Mouse (Mus musculus): ENCODE data around the gene Tmem132d. TPM values are rescaled to one million over a fixed set of nuclear protein-coding genes. Genes with fewer than 3 reads are reported as not detected.

Gene Tmem132d
- polyA plus RNA-seq, 1 experiment: 2.4 TPM

DNA sequence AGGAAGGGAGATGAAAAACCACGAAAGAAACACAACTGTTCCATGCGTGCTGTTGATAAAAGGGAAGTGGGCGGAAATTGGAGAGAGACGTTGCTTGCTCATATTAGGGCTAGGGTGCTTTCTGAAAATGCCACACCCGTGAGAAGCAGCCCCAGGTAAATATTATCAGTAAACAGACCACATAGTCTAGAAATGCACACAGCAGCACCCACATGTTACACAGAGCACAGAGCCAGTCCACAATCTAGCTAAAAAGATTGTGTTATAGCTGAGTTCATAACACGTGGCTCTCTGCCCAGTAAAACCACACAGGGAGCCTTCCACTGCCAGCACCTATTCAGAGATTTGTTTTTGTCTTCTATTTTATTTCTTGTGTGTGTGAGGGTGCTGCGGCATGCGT is 617.6 kb downstream of the Tmem132d start:
- no peak overlapping the region for H3K27ac ChIP-seq (ENCODE audit: insufficient read depth, low read length)
- 57% methylated on average over 8 of the region's 8 CpGs for WGBS
- no peak for DNase-seq
- no peak for TF ChIP-seq CTCF (IDR thresholded peaks at IDR 0.05; ENCODE audit: borderline replicate concordance, insufficient read depth, low read depth, low read length)
- TF ChIP-seq POLR2A (IDR thresholded peaks at IDR 0.05; ENCODE audit: borderline replicate concordance, insufficient read depth, low read length): no peak
- no peaks in the 10 kb centered on the region for H3K4me1 ChIP-seq (ENCODE audit: control insufficient read depth, insufficient read depth, low read length)
- H3K27me3 ChIP-seq (ENCODE audit: control insufficient read depth, insufficient read depth, low read length): no peaks in the 10 kb centered on the region
- no peak overlapping the region for H3K4me3 ChIP-seq (replicated peaks; ENCODE audit: insufficient read depth, low read depth, low read length)

DNA sequence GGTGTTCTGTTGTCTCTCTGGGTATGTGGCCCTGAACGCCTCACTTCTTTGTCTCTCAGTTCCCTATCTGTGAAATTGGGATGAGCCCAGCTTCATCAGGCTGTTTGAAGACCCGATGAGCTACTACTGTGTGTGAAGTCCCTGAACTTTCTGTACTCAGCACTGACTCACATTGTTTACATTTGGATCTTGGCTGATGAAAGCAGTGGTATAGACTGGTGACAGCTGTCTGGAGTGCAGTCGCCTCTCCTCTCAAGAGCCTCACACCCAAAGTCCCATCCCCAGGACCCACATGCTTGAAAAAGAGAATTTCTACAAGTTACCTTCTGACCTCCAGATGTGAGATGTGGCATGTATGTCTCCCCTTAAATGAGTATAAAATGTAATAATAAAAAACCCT is 625.5 kb downstream of the Tmem132d start:
- DNase-seq: no peak
- TF ChIP-seq POLR2A (IDR thresholded peaks at IDR 0.05; ENCODE audit: borderline replicate concordance, insufficient read depth, low read length) (no peak), CTCF (IDR thresholded peaks at IDR 0.05; ENCODE audit: borderline replicate concordance, insufficient read depth, low read depth, low read length) (no peak)

DNA sequence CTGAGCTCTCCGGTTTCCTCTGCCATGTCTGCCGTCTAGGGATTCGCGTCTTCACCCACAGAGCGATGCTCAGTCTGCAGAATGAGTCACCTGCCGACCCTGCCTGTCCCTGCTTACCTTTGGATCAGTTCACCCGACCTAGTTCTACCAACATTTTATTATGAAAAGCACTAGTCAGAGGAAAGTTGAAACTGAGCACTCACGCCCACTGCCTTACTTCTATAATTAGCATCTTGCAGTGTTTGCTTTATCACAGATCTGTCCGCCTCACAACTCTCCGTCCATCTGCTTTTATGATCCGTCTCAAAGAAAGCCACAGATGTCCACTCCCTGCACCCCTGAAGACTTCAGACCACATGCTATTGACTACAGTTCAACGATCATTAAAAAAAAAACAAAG is 626.0 kb downstream of the Tmem132d start:
- H3K27ac ChIP-seq (ENCODE audit: insufficient read depth, low read length): no peak overlapping the region
- TF ChIP-seq CTCF (IDR thresholded peaks at IDR 0.05; ENCODE audit: borderline replicate concordance, insufficient read depth, low read depth, low read length) (no peak), POLR2A (IDR thresholded peaks at IDR 0.05; ENCODE audit: borderline replicate concordance, insufficient read depth, low read length) (no peak)
- H3K4me3 ChIP-seq (replicated peaks; ENCODE audit: insufficient read depth, low read depth, low read length): no peak overlapping the region
- 80% methylated on average over 12 of the region's 12 CpGs for WGBS
- DNase-seq: no peak
- no peaks in the 10 kb centered on the region for H3K27me3 ChIP-seq (ENCODE audit: control insufficient read depth, insufficient read depth, low read length)
- H3K4me1 ChIP-seq (ENCODE audit: control insufficient read depth, insufficient read depth, low read length): no peaks in the 10 kb centered on the region

More for the DNA sequence above, 625.5 kb downstream of the Tmem132d start:
- no peaks in the 10 kb centered on the region for H3K27me3 ChIP-seq (ENCODE audit: control insufficient read depth, insufficient read depth, low read length)
- no peak overlapping the region for H3K27ac ChIP-seq (ENCODE audit: insufficient read depth, low read length)
- 90% methylated on average over 3 of the region's 3 CpGs for WGBS
- H3K4me3 ChIP-seq (replicated peaks; ENCODE audit: insufficient read depth, low read depth, low read length): no peak overlapping the region
- H3K4me1 ChIP-seq (ENCODE audit: control insufficient read depth, insufficient read depth, low read length): no peaks in the 10 kb centered on the region

DNA sequence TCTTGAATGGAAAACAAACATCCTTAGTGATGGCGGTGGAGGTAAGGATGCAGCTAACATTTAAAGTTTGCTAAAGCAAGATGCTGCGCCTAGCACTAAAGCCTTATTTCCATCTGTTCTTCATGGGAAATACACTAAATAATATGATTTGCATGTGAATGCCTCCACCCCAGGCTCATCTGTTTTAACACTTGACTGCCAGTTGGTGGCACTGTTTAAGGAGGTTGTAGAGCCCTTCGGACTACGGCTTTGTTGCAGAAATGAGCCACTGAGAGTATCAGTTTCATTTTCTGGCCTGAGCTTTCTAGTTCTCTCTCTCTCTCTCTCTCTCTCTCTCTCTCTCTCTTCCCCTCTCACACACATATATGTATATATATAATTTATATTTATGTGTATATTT is 632.0 kb downstream of the Tmem132d start:
- Histone ChIP-seq H3K4me1 (ENCODE audit: control insufficient read depth, insufficient read depth, low read length) (no peaks in the 10 kb centered on the region), H3K4me3 (replicated peaks; ENCODE audit: insufficient read depth, low read depth, low read length) (no peak overlapping the region), H3K27me3 (ENCODE audit: control insufficient read depth, insufficient read depth, low read length) (no peaks in the 10 kb centered on the region), H3K27ac (ENCODE audit: insufficient read depth, low read length) (no peak overlapping the region)
- no peak for DNase-seq
- WGBS: 62% methylated on average over 4 of the region's 4 CpGs
- TF ChIP-seq POLR2A (IDR thresholded peaks at IDR 0.05; ENCODE audit: borderline replicate concordance, insufficient read depth, low read length) (no peak), CTCF (IDR thresholded peaks at IDR 0.05; ENCODE audit: borderline replicate concordance, insufficient read depth, low read depth, low read length) (no peak)

DNA sequence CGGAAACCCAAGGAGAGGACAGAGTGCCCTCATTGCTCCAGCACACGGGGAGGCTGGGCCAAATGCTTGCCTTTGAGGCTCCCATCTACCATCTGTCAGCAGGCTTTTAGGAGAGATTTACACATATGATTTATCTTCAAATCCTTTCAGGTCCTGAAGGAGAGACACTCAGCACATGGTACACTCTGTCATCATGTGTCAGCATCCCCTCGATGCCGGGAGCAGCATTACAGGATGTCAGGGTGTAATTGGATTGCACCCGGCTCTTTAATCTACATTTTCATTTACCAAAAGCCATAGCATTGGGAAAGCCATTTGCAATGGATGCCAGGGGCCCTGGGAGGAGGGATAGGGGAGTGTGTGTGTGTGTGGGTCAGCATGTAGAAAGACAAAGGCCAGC is 651.7 kb downstream of the Tmem132d start:
- Histone ChIP-seq H3K27me3 (ENCODE audit: control insufficient read depth, insufficient read depth, low read length) (no peaks in the 10 kb centered on the region), H3K4me1 (ENCODE audit: control insufficient read depth, insufficient read depth, low read length) (no peaks in the 10 kb centered on the region; the same call in 1 of the 2 replicates), H3K27ac (ENCODE audit: insufficient read depth, low read length) (no peak overlapping the region), H3K4me3 (replicated peaks; ENCODE audit: insufficient read depth, low read depth, low read length) (no peak overlapping the region)
- DNase-seq: no peak
- WGBS: 35% methylated on average over 5 of the region's 5 CpGs
- TF ChIP-seq CTCF (IDR thresholded peaks at IDR 0.05; ENCODE audit: borderline replicate concordance, insufficient read depth, low read depth, low read length) (no peak), POLR2A (IDR thresholded peaks at IDR 0.05; ENCODE audit: borderline replicate concordance, insufficient read depth, low read length) (no peak)

DNA sequence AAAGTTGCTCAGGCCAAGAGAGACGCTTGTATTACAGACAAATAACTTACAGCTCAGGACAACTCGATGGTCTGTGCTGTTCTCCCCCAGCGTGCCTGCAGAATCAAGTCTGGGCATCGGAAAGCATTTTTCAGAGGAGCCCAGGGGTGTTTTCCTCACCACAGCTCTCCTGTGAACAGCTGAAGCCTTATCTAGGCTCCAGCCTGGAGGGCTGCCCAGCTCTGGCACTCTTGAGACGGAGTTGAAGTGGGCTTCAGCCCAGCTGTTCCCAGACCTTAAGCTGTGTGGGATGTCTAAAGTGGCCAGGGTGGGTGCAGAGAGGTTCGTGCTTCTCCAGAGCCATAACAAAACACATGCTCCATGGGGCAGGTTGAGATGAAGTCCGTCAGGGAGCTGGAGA is 657.1 kb downstream of the Tmem132d start:
- no peak overlapping the region for H3K27ac ChIP-seq (ENCODE audit: insufficient read depth, low read length)
- WGBS: 10% methylated on average over 7 of the region's 7 CpGs
- H3K4me1 ChIP-seq (ENCODE audit: control insufficient read depth, insufficient read depth, low read length): no peaks in the 10 kb centered on the region
- H3K27me3 ChIP-seq (ENCODE audit: control insufficient read depth, insufficient read depth, low read length): no peaks in the 10 kb centered on the region; the same call in 1 of the 2 replicates
- TF ChIP-seq POLR2A (IDR thresholded peaks at IDR 0.05; ENCODE audit: borderline replicate concordance, insufficient read depth, low read length): no peak
- no peak for TF ChIP-seq CTCF (IDR thresholded peaks at IDR 0.05; ENCODE audit: borderline replicate concordance, insufficient read depth, low read depth, low read length)
- no peak for DNase-seq
- no peak overlapping the region for H3K4me3 ChIP-seq (replicated peaks; ENCODE audit: insufficient read depth, low read depth, low read length)

DNA sequence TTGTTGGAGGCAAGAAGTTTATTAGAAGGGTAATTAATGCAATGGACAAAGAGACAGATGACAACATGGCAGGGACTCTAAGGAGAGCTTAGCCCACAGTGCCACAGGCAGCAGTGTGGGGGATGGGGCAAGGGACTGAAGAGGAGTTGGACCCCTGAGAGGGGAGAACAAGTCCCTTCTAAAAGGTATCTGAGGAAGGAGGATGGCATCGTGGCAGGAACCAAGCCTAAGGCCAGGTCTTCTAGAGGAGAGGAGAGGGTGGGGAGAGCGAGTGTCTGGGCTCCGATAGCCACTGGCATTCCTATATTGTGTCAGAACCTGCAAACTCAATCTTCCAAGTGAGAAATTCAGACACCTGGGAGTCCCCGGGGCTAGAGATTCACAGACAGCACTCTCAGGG is 674.3 kb downstream of the Tmem132d start:
- Histone ChIP-seq H3K4me3 (replicated peaks; ENCODE audit: insufficient read depth, low read depth, low read length) (no peak overlapping the region), H3K27ac (ENCODE audit: insufficient read depth, low read length) (no peak overlapping the region), H3K4me1 (ENCODE audit: control insufficient read depth, insufficient read depth, low read length) (no peaks in the 10 kb centered on the region), H3K27me3 (ENCODE audit: control insufficient read depth, insufficient read depth, low read length) (no peaks in the 10 kb centered on the region; the same call in 1 of the 2 replicates)
- DNase-seq: no peak
- TF ChIP-seq CTCF (IDR thresholded peaks at IDR 0.05; ENCODE audit: borderline replicate concordance, insufficient read depth, low read depth, low read length) (no peak), POLR2A (IDR thresholded peaks at IDR 0.05; ENCODE audit: borderline replicate concordance, insufficient read depth, low read length) (no peak)
- 75% methylated on average over 4 of the region's 4 CpGs for WGBS

DNA sequence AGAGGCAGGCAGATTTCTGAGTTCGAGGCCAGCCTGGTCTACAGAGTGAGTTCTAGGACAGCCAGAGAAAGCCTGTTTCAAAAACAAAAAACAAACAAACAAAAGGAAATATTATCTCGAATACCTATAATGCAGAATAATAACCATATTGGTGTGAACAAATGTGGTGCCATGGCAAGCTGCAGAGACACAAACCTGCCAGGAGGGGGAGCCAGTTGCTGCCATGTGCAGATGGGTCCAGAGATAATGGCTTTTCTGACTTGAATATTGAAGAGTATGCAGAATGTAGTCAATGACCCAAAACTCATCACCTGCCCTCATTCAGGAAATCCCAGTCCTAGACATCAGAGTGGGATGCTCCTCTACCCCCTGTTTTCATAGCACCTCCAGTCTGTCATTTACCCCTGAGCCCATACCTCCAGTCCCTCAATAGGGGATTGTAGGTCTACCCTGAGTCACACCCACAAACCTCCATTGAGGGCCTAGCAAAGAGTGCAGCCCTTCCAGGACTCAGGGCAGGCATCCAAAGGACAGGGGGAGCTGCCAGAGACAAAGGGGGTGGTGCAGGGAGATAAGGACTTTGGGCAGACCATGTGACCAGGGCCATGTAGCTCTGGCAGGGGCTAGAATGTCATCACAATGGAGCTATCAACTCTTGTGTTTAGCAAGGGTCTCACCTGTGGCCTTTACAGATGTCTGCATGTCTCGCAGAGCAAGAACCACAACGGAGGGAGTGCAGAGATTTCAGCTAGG is 676.0 kb downstream of the Tmem132d start:
- Histone ChIP-seq H3K4me1 (ENCODE audit: control insufficient read depth, insufficient read depth, low read length) (no peaks in the 10 kb centered on the region), H3K27ac (ENCODE audit: insufficient read depth, low read length) (no peak overlapping the region), H3K4me3 (replicated peaks; ENCODE audit: insufficient read depth, low read depth, low read length) (no peak overlapping the region), H3K27me3 (ENCODE audit: control insufficient read depth, insufficient read depth, low read length) (no peaks in the 10 kb centered on the region; the same call in 1 of the 2 replicates)
- 91% methylated on average over 4 of the region's 4 CpGs for WGBS
- no peak for TF ChIP-seq POLR2A (IDR thresholded peaks at IDR 0.05; ENCODE audit: borderline replicate concordance, insufficient read depth, low read length)
- 0 out of 2 replicates have a peak, but pooled peaks have one; percentile 28 for TF ChIP-seq CTCF (IDR thresholded peaks at IDR 0.05; ENCODE audit: borderline replicate concordance, insufficient read depth, low read depth, low read length)
- DNase-seq: no peak
